Mouse (Mus musculus) brown adipose tissue, adult 24 weeks (tissue): Measurements from ENCODE around the gene Als2cl. TPM values are rescaled to one million over a fixed set of nuclear protein-coding genes. Genes with fewer than 3 reads are reported as not detected.

Experiments
- H3K27ac ChIP-seq: fragments of 200-500 bp; replicated peaks from 2 replicates; pipeline ENCODE4 v1.5.1; 2012; ENCODE audit warnings: low read depth, mild to moderate bottlenecking, low read length
- H3K4me1 ChIP-seq: fragments of 200-500 bp; 2 replicates; pipeline ENCODE4 v1.6.1; 2012; ENCODE audit warnings: low read length, mixed read lengths; ENCODE audit not compliant: control insufficient read depth, insufficient read depth, insufficient read length
- H3K4me3 ChIP-seq: fragments of 200-500 bp; 2 replicates; pipeline ENCODE4 v1.5.1; 2012; ENCODE audit warnings: low read depth, mild to moderate bottlenecking, low read length, moderate library complexity; ENCODE audit not compliant: insufficient read depth
- polyA plus RNA-seq: library from polyadenylated mRNA; stranded (reverse); fragments of >200 nt; gene quantifications from 2 replicates; pipeline ENCODE4 v1.2.4, GENCODE M21; 2012; ENCODE audit not compliant: missing spikeins, insufficient read depth, insufficient read length

Gene Als2cl
- polyA plus RNA-seq, 1 experiment, result 5.7 TPM

GRCm38 (mm10) chr9:110920665-110921419, 41.2 kb downstream of the Als2cl start:
- Histone ChIP-seq H3K4me1 (no peaks in the 10 kb centered on the region), H3K4me3 (no peak overlapping the region), H3K27ac (peak overlapping the region; percentile 86)

- no peak overlapping the region for H3K27ac ChIP-seq
- no peaks in the 10 kb centered on the region for H3K4me1 ChIP-seq
- no peak overlapping the region for H3K4me3 ChIP-seq
Observed at GRCm38 (mm10) chr9:110922759-110923158, 43.1 kb downstream of the Als2cl start.

- no peak overlapping the region for H3K4me3 ChIP-seq
- no peaks in the 10 kb centered on the region for H3K4me1 ChIP-seq
- H3K27ac ChIP-seq, result no peak overlapping the region
Observed at GRCm38 (mm10) chr9:110931573-110931972, 51.9 kb downstream of the Als2cl start.

GRCm38 (mm10) chr9:110933850-110934437, 54.3 kb downstream of the Als2cl start:
- H3K4me1 ChIP-seq, result no peaks in the 10 kb centered on the region
- H3K4me3 ChIP-seq, result no peak overlapping the region
- no peak overlapping the region for H3K27ac ChIP-seq

- Histone ChIP-seq H3K4me3 (no peak overlapping the region), H3K4me1 (no peaks in the 10 kb centered on the region), H3K27ac (no peak overlapping the region)
Observed at GRCm38 (mm10) chr9:110935941-110936340, 56.3 kb downstream of the Als2cl start.

GRCm38 (mm10) chr9:110937506-110938490, 58.1 kb downstream of the Als2cl start:
- Histone ChIP-seq H3K4me3 (no peak overlapping the region), H3K27ac (no peak overlapping the region), H3K4me1 (no peaks in the 10 kb centered on the region)

GRCm38 (mm10) chr9:110944265-110944664, 64.6 kb downstream of the Als2cl start:
- Histone ChIP-seq H3K27ac (no peak overlapping the region), H3K4me1 (no peaks in the 10 kb centered on the region), H3K4me3 (no peak overlapping the region)

GRCm38 (mm10) chr9:110945343-110945742, 65.7 kb downstream of the Als2cl start:
- Histone ChIP-seq H3K4me3 (no peak overlapping the region), H3K27ac (no peak overlapping the region), H3K4me1 (no peaks in the 10 kb centered on the region)

GRCm38 (mm10) chr9:110945926-110946325, 66.3 kb downstream of the Als2cl start, which contains the start of gene Tdgf1:
Gene Tdgf1, minus strand, starts transcription at chr9:110946158.
- no peak within 1 kb of the TSS for H3K4me3 ChIP-seq
- H3K27ac ChIP-seq, result no peak within 1 kb of the TSS
- no peaks in the 10 kb centered on the region for H3K4me1 ChIP-seq

- Histone ChIP-seq H3K4me3 (no peak overlapping the region), H3K27ac (no peak overlapping the region), H3K4me1 (no peaks in the 10 kb centered on the region)
Observed at GRCm38 (mm10) chr9:110946548-110947044, 66.9 kb downstream of the Als2cl start.

GRCm38 (mm10) chr9:110947261-110947661, 67.6 kb downstream of the Als2cl start:
- no peak overlapping the region for H3K4me3 ChIP-seq
- no peak overlapping the region for H3K27ac ChIP-seq
- no peaks in the 10 kb centered on the region for H3K4me1 ChIP-seq

- no peak overlapping the region for H3K27ac ChIP-seq
- H3K4me3 ChIP-seq, result no peak overlapping the region
- H3K4me1 ChIP-seq, result no peaks in the 10 kb centered on the region
Observed at GRCm38 (mm10) chr9:110947900-110948299, 68.2 kb downstream of the Als2cl start.

GRCm38 (mm10) chr9:110948813-110949310, 69.2 kb downstream of the Als2cl start:
- H3K27ac ChIP-seq, result no peak overlapping the region

GRCm38 (mm10) chr9:110950109-110950508, 70.4 kb downstream of the Als2cl start:
- Histone ChIP-seq H3K4me1 (0 out of 2 replicates have a peak, but pooled peaks cover 4% of the 10 kb centered on the region), H3K27ac (no peak overlapping the region), H3K4me3 (no peak overlapping the region)

More at GRCm38 (mm10) chr9:110948813-110949310, 69.2 kb downstream of the Als2cl start:
- Histone ChIP-seq H3K4me1 (0 out of 2 replicates have a peak, but pooled peaks cover 4% of the 10 kb centered on the region), H3K4me3 (no peak overlapping the region)
